Mouse (Mus musculus) thymus, postnatal 4 days (tissue): ENCODE results near the gene Wdr90.

Source experiments
- DNase-seq: peaks from one replicate; pipeline ENCODE4 v3.0.0; 2021

Gene Wdr90

GRCm38 (mm10) chr17:25843636-25844395, 17.5 kb downstream of the Wdr90 start:
- no peak for DNase-seq

GRCm38 (mm10) chr17:25843122-25843521, 18.2 kb downstream of the Wdr90 start:
- DNase-seq: no peak

- no peak for DNase-seq
Observed at GRCm38 (mm10) chr17:25842509-25842908, 18.8 kb downstream of the Wdr90 start.

GRCm38 (mm10) chr17:25841117-25841880, 20.0 kb downstream of the Wdr90 start, which contains the start of gene Gm20683:
Gene Gm20683, minus strand, starts transcription at chr17:25841763.
- no peak for DNase-seq

GRCm38 (mm10) chr17:25840519-25840918, 20.8 kb downstream of the Wdr90 start:
- DNase-seq: no peak

- no peak for DNase-seq
Observed at GRCm38 (mm10) chr17:25839455-25840235, 21.7 kb downstream of the Wdr90 start.

GRCm38 (mm10) chr17:25838904-25839303, 22.4 kb downstream of the Wdr90 start:
- DNase-seq: no peak

- no peak for DNase-seq
Observed at GRCm38 (mm10) chr17:25837533-25837932, 23.8 kb downstream of the Wdr90 start.

GRCm38 (mm10) chr17:25837076-25837410, 24.3 kb downstream of the Wdr90 start, which contains the start of gene Rhbdl1:
Gene Rhbdl1, minus strand, starts transcription at chr17:25837295.
- DNase-seq: peak; percentile 75

- no peak for DNase-seq
Observed at GRCm38 (mm10) chr17:25836397-25837075, 24.8 kb downstream of the Wdr90 start.

GRCm38 (mm10) chr17:25835816-25836215, 25.5 kb downstream of the Wdr90 start:
- no peak for DNase-seq

- DNase-seq: no peak
Observed at GRCm38 (mm10) chr17:25835301-25835700, 26.0 kb downstream of the Wdr90 start.

- DNase-seq: no peak
Observed at GRCm38 (mm10) chr17:25834595-25835222, 26.6 kb downstream of the Wdr90 start.

GRCm38 (mm10) chr17:25833961-25834594, 27.2 kb downstream of the Wdr90 start:
- no peak for DNase-seq

GRCm38 (mm10) chr17:25833291-25833663, 28.0 kb downstream of the Wdr90 start, which contains the start of gene Stub1:
Gene Stub1, minus strand, starts transcription at chr17:25833404.
- no peak for DNase-seq

- peak; percentile 99 for DNase-seq
Observed at GRCm38 (mm10) chr17:25832436-25833290, 28.6 kb downstream of the Wdr90 start.

- no peak for DNase-seq
Observed at GRCm38 (mm10) chr17:25831451-25832281, 29.6 kb downstream of the Wdr90 start.

- no peak for DNase-seq
Observed at GRCm38 (mm10) chr17:25830806-25831431, 30.4 kb downstream of the Wdr90 start.

- DNase-seq: no peak
Observed at GRCm38 (mm10) chr17:25830200-25830753, 31.0 kb downstream of the Wdr90 start.
